Mouse (Mus musculus) lung, postnatal 0 days (tissue): Measurements from ENCODE around the gene Dlgap4.

ENCODE experiments used
- CTCF ChIP-seq: IDR thresholded peaks from 2 replicates; pipeline ENCODE4 v1.5.1; 2016; ENCODE audit warnings: antibody characterized with exemption, mild to moderate bottlenecking
- EP300 ChIP-seq: IDR thresholded peaks from 2 replicates; pipeline ENCODE4 v1.6.1; 2016; ENCODE audit warnings: antibody characterized with exemption, mild to moderate bottlenecking, control low read depth

DNA sequence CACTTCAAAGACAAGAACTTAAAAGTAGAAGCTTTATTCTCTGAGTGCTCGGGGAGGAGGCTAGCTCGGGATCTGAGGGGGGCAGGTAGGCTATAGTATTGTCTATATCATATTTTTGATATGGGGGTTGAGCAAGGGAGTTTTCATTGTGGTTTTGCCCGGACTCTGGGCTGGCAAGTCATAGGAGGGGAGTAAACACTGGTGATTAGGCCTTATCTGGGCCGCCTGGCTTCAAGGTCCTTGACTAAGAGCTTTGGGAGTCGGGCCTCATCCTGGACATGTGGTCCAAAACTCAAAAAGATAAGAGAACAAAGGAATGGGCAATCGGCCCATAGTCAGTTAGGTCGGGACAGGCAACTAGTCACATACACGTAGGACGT, 169.8 kb downstream of the Dlgap4 start:
- TF ChIP-seq CTCF (no peak), EP300 (no peak)
